Mouse (Mus musculus) stomach, embryonic 14.5 days (tissue): ENCODE data around the gene Gli2. TPM values are rescaled to one million over a fixed set of nuclear protein-coding genes. Genes with fewer than 3 reads are reported as not detected.

Experiments used
- ATAC-seq: fragments of 200-750 bp; cut with Nextera tagmentation; 2 replicates; pipeline ENCODE4 v1.8.0; 2017; ENCODE audit warnings: low read depth, moderate TSS enrichment; ENCODE audit not compliant: insufficient number of reproducible peaks, insufficient read depth, low FRiP score
- H3K27ac ChIP-seq: fragments of 300-500 bp; sonication (generic); 2 replicates; pipeline ENCODE4 v1.5.1; 2014; ENCODE audit warnings: mild to moderate bottlenecking, low read length, moderate library complexity, mixed read lengths
- H3K27me3 ChIP-seq: fragments of 300-500 bp; sonication (generic); 2 replicates; pipeline ENCODE4 v1.6.1; 2014; ENCODE audit warnings: low read length, control low read depth, mixed read lengths; ENCODE audit not compliant: control insufficient read depth, insufficient read depth
- H3K36me3 ChIP-seq: fragments of 300-500 bp; sonication (generic); 2 replicates; pipeline ENCODE4 v1.6.1; 2014; ENCODE audit warnings: mild to moderate bottlenecking, control low read depth, low read length, moderate library complexity, mixed read lengths; ENCODE audit not compliant: control insufficient read depth, insufficient read depth
- H3K4me1 ChIP-seq: fragments of 300-500 bp; sonication (generic); 2 replicates; pipeline ENCODE4 v1.6.1; 2014; ENCODE audit warnings: low read length, control low read depth, mixed read lengths; ENCODE audit not compliant: control insufficient read depth, insufficient read depth
- H3K4me2 ChIP-seq: fragments of 300-500 bp; sonication (generic); replicated peaks from 2 replicates; pipeline ENCODE4 v1.6.1; 2014; ENCODE audit warnings: low read depth, low read length, control low read depth
- H3K4me3 ChIP-seq: fragments of 300-500 bp; sonication (generic); 2 replicates; pipeline ENCODE4 v1.5.1; 2014; ENCODE audit warnings: low read depth, low read length, control low read depth
- H3K9ac ChIP-seq: fragments of 300-500 bp; sonication (generic); replicated peaks from 2 replicates; pipeline ENCODE4 v1.6.1; 2014; ENCODE audit warnings: low read depth, mild to moderate bottlenecking, control low read depth, low read length, moderate library complexity, mixed read lengths
- H3K9me3 ChIP-seq: fragments of 300-500 bp; sonication (generic); 2 replicates; pipeline ENCODE4 v1.6.1; 2016; ENCODE audit warnings: low read depth, low read length, control low read depth; ENCODE audit not compliant: control insufficient read depth
- WGBS: fragments of 180-500 bp; shearing (Covaris S2); extraction: QIAGEN DNeasy Blood & Tissue Kit; methylation state at CpG from one replicate; pipeline ENCODE4 v1.1.7; 2014; 5-methylcytosine and 5-hydroxymethylcytosine counted together
- polyA plus RNA-seq: library from polyadenylated mRNA; unstranded; fragments of >200 nt; fragmentation: Nextera tagmentation; extraction: Ambion mirVana; gene quantifications from 2 replicates; pipeline ENCODE4 v1.2.1, GENCODE M21; 2014

Gene Gli2
- polyA plus RNA-seq, 1 experiment from 2014 or later: 18.5 TPM

GRCm38 (mm10) chr1:118916477-118917075, 136.8 kb downstream of the Gli2 start:
- 0 out of 2 replicates have a peak, but pooled peaks have one; percentile 15 for ATAC-seq

GRCm38 (mm10) chr1:118913414-118914385, 139.7 kb downstream of the Gli2 start:
- 25% methylated on average over 17 of the region's 17 CpGs for WGBS
- H3K4me3 ChIP-seq: no peak overlapping the region
- peaks cover 37% of the 10 kb centered on the region for H3K4me1 ChIP-seq
- H3K9ac ChIP-seq: no peak overlapping the region
- no peak overlapping the region for H3K27ac ChIP-seq
- H3K9me3 ChIP-seq: no peaks in the 10 kb centered on the region
- no peak overlapping the region for H3K4me2 ChIP-seq
- ATAC-seq: no peak
- no peaks in the 10 kb centered on the region for H3K27me3 ChIP-seq
- no peaks in the 10 kb centered on the region for H3K36me3 ChIP-seq

More at GRCm38 (mm10) chr1:118916477-118917075, 136.8 kb downstream of the Gli2 start:
- Histone ChIP-seq H3K4me1 (peaks cover 34% of the 10 kb centered on the region), H3K4me2 (no peak overlapping the region), H3K9ac (no peak overlapping the region), H3K27me3 (no peaks in the 10 kb centered on the region), H3K36me3 (no peaks in the 10 kb centered on the region), H3K27ac (no peak overlapping the region), H3K9me3 (no peaks in the 10 kb centered on the region), H3K4me3 (no peak overlapping the region)
- 35% methylated on average over 12 of the region's 12 CpGs for WGBS

- H3K27ac ChIP-seq: no peak overlapping the region
- no peak overlapping the region for H3K4me3 ChIP-seq
- H3K4me2 ChIP-seq: no peak overlapping the region
- H3K36me3 ChIP-seq: no peaks in the 10 kb centered on the region
- no peaks in the 10 kb centered on the region for H3K27me3 ChIP-seq
- H3K4me1 ChIP-seq: peaks cover 39% of the 10 kb centered on the region
- no peak; the same call in 1 of the 2 replicates for ATAC-seq
- H3K9me3 ChIP-seq: no peaks in the 10 kb centered on the region
- H3K9ac ChIP-seq: no peak overlapping the region
- WGBS: 28% methylated on average over 6 of the region's 6 CpGs
Measured at GRCm38 (mm10) chr1:118912929-118913328, 140.5 kb downstream of the Gli2 start.

- no peak overlapping the region for H3K4me2 ChIP-seq
- WGBS: 42% methylated on average over 3 of the region's 3 CpGs
- no peak overlapping the region for H3K4me3 ChIP-seq
- H3K9ac ChIP-seq: no peak overlapping the region
- H3K36me3 ChIP-seq: no peaks in the 10 kb centered on the region
- H3K27me3 ChIP-seq: no peaks in the 10 kb centered on the region
- no peaks in the 10 kb centered on the region for H3K9me3 ChIP-seq
- peaks cover 40% of the 10 kb centered on the region for H3K4me1 ChIP-seq
- no peak for ATAC-seq
- H3K27ac ChIP-seq: no peak overlapping the region
Measured at GRCm38 (mm10) chr1:118911427-118911727, 142.0 kb downstream of the Gli2 start.

GRCm38 (mm10) chr1:118910693-118911426, 142.6 kb downstream of the Gli2 start:
- Histone ChIP-seq H3K4me3 (no peak overlapping the region), H3K36me3 (no peaks in the 10 kb centered on the region), H3K9ac (no peak overlapping the region), H3K27me3 (no peaks in the 10 kb centered on the region), H3K4me2 (no peak overlapping the region), H3K4me1 (peaks cover 39% of the 10 kb centered on the region), H3K27ac (no peak overlapping the region), H3K9me3 (no peaks in the 10 kb centered on the region)
- 41% methylated on average over 13 of the region's 13 CpGs for WGBS
- ATAC-seq: no peak

- peaks cover 36% of the 10 kb centered on the region for H3K4me1 ChIP-seq
- no peak for ATAC-seq
- H3K9me3 ChIP-seq: no peaks in the 10 kb centered on the region
- no peak overlapping the region for H3K27ac ChIP-seq
- no peak overlapping the region for H3K9ac ChIP-seq
- H3K4me3 ChIP-seq: no peak overlapping the region
- no peak overlapping the region for H3K4me2 ChIP-seq
- H3K36me3 ChIP-seq: no peaks in the 10 kb centered on the region
- no peaks in the 10 kb centered on the region for H3K27me3 ChIP-seq
- 93% methylated on average over 3 of the region's 3 CpGs for WGBS
Measured at GRCm38 (mm10) chr1:118909051-118909450, 144.4 kb downstream of the Gli2 start.

- Histone ChIP-seq H3K4me1 (peaks cover 22% of the 10 kb centered on the region), H3K36me3 (no peaks in the 10 kb centered on the region), H3K4me3 (no peak overlapping the region), H3K27ac (peak overlapping the region; percentile 71; the same call in 1 of the 2 replicates), H3K4me2 (no peak overlapping the region), H3K9me3 (no peaks in the 10 kb centered on the region), H3K9ac (no peak overlapping the region), H3K27me3 (no peaks in the 10 kb centered on the region)
- WGBS: 23% methylated on average over 9 of the region's 9 CpGs
- peak; percentile 42; the same call in 1 of the 2 replicates for ATAC-seq
Measured at GRCm38 (mm10) chr1:118907574-118907973, 145.8 kb downstream of the Gli2 start.

- Histone ChIP-seq H3K4me3 (no peak overlapping the region), H3K4me1 (peaks cover 18% of the 10 kb centered on the region), H3K4me2 (no peak overlapping the region), H3K27me3 (no peaks in the 10 kb centered on the region), H3K9ac (no peak overlapping the region), H3K36me3 (no peaks in the 10 kb centered on the region), H3K9me3 (no peaks in the 10 kb centered on the region), H3K27ac (no peak overlapping the region)
- 65% methylated on average over 5 of the region's 5 CpGs for WGBS
- ATAC-seq: no peak
Measured at GRCm38 (mm10) chr1:118905319-118905718, 148.1 kb downstream of the Gli2 start.
